Mouse (Mus musculus) retina, adult 2 months (tissue): ENCODE data around the gene Zfp106.

Source experiments
- DNase-seq: peaks from one replicate; pipeline ENCODE4 v3.0.0-alpha.2; 2012; ENCODE audit warnings: low read depth, low spot score

The Zfp106 gene

GRCm38 (mm10) chr2:120556868-120557267 lies 6.8 kb downstream of the Zfp106 start:
- no peak for DNase-seq

DNA sequence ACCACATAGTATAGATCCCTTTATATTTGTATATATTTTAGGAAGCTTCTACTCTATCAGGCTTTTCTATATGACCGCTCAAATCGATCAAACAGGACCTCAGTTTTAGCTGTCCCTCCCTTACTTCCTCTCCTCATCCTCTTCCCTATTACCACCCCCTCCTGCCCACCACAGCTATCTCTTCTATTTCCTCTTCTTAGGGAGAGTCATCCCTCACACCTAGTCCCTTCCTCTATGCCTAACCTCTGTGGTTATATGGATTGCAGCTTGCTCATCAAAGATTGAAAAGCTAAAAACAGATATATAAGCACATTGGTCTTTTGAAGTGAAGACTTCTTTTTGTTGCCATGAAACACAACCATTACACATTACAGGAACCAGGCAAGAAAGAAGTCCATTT lies 18.9 kb downstream of the Zfp106 start:
- no peak for DNase-seq

DNA sequence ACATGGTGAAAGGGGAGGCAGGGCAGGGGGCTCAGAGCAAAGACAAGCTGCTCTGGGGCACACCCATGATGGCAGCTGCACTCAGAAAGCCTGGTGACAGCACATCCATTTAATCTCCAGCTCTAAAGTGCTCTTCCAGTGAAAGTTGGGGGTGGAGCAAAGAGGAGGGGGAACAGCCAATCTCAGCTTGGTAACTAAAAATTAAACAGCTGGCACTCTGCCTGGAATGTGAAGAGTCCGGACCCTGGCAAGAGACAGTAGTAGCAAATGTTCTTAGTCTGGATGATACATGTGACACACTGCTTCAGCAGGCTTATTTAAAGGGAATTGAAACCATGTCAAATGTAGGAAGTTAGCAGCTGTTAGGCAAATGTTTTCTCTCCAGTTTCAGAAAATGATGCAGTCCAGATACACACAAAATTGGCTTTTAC lies 23.9 kb downstream of the Zfp106 start:
- DNase-seq, result peak; percentile 18

DNA sequence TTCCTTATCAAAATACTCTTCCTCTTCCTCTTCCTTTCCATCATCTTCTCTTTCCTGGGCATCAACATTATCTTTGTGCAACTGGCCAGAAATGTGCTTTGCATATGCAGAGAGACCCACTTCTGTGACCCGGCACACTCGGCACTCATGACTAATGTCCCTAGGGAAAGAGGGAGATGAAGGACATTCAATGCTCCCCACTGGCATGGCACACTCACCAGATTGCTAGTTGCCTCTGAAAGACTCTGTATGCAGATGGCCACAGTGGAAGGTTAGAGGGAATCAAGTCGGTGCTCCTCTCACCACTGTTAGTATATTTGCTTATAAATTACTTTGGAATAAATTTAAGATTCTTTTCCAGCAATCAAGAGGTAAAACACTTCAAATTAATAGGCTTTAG lies 24.3 kb downstream of the Zfp106 start:
- no peak for DNase-seq

- no peak for DNase-seq
These were observed 32.4 kb downstream of the Zfp106 start for GRCm38 (mm10) chr2:120531223-120531622.

DNA sequence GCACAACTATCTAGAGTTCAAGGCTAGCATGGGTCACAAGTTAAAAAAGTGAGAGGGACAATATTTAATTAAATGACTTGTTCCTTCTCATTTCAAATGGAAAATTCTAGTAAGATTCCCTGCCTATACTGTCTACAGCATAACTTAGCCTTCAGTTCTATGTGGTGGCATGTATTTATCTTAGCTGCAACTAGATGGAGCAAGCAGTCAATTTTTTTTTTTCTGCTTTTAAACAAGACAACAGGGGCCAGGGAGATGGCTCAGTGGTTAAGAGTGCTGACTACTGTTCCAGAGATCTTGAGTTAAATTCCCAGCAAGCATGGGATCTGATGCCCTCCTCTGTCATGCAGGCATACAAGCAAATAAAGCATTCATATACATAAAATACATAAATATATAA lies 34.1 kb downstream of the Zfp106 start:
- no peak for DNase-seq

GRCm38 (mm10) chr2:120526771-120527170 lies 36.9 kb downstream of the Zfp106 start:
- no peak for DNase-seq

- DNase-seq, result no peak
These were observed 45.0 kb downstream of the Zfp106 start for GRCm38 (mm10) chr2:120518547-120519210.

GRCm38 (mm10) chr2:120514181-120514580 lies 49.5 kb downstream of the Zfp106 start:
- no peak for DNase-seq

DNA sequence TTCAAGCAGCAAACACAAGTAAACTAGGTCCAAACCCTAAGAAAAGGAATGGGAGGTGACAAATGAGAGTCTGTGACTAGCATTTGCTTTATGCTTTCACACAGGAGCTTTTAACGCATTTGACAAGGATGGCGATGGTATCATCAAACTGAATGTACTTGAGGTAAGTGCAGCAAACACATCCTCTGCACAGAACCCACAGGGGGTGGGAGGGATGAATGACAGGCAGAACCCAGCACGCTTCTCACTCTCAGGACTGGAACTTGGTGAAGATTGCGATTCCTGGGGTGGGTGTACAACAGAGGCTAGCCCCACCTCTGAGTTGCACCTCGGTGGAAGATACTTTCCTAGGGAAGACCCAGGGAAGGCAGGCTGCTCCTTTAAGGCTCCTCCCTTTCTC lies 59.7 kb downstream of the Zfp106 start:
- DNase-seq, result no peak

DNA sequence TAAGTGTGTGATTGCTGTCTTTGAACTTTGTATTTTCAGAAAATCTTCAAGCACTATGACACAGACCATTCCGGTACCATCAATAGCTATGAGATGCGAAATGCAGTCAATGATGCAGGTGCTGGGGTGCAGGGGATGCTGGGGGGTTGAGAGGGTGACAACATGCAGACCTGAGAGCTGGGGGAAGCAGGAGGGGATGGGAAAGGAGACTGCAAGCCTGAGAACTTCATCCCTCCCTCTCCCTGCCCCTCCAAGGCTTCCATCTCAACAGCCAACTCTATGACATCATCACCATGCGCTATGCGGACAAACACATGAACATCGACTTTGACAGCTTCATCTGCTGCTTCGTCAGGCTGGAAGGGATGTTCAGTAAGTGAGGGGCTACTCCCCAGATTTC lies 60.5 kb downstream of the Zfp106 start:
- no peak for DNase-seq

DNA sequence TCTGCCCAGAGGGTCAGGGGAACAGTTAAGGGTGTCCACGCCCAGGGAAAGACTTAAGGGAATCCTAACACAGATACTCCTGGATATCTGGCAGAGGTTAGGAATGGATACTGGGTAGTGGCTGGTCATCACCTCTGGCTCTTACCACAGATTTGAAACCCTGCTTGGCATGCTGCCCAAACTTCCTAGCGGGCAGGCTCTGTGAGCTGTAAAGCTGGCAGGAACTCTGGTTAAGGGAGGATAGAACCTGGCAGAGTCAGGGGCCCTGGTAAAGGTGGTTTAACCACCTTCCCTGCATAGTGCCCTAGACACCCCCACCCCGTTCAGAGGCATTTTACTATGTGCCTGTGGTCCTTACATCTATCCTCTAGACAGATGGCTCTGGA lies 61.0 kb downstream of the Zfp106 start:
- DNase-seq, result no peak

DNA sequence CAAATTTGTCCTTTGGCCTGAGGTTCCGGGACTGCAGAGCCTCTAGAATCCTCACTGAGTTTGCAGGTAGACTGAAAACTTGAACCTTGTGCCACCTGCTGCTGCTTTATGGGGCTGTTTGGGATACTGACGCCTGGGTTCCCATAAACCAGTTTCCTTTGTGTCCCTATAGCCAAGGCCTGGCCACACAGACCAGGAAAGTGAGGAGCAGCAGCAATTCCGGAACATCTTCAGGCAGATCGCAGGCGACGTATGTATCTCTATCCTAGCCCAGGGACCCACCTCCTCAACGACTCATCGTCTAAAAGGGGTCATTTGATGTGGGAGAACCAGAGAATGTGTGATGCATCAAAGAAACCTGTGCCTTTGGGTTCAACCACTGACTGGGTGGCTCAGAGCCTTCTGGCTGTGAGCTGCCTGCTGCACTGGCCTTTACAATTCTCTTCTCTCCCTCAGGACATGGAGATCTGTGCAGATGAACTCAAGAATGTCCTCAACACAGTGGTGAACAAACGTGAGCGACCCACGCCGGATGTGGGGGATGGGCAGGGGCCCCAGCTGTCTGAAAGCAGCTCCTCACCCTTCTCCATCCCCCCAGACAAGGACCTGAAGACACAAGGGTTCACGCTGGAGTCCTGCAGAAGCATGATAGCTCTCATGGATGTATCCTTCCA lies 61.6 kb downstream of the Zfp106 start:
- no peak for DNase-seq

- no peak for DNase-seq
These were observed 62.3 kb downstream of the Zfp106 start for GRCm38 (mm10) chr2:120501136-120501918.

DNA sequence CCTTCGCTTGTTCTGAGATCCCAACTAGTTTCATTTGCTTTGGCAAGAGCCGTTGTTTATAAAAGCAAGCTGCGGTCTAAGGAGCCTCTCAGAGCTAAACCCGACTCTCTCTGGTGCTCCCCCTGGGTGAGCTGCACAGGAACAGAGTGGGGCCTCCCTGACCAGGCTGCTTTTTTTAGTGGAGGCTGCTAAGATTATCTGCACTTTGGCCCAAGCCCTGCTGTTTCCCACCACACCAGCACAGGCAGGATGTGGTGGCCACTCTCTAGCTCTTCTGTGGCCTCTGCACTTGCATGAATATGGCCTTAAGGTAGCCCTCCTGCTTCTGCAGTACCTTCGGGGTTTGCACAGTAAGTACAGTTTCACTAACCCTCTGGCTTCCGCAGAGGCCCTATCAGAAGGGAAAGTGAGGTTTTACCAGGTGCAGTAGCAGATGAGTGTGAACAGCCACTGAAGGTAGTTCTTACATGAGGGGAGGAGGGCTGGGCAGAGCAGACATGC lies 63.6 kb downstream of the Zfp106 start:
- DNase-seq, result no peak

- no peak for DNase-seq
These were observed 67.1 kb downstream of the Zfp106 start for GRCm38 (mm10) chr2:120496511-120496910.

GRCm38 (mm10) chr2:120493254-120493653 lies 70.4 kb downstream of the Zfp106 start:
- DNase-seq, result no peak

DNA sequence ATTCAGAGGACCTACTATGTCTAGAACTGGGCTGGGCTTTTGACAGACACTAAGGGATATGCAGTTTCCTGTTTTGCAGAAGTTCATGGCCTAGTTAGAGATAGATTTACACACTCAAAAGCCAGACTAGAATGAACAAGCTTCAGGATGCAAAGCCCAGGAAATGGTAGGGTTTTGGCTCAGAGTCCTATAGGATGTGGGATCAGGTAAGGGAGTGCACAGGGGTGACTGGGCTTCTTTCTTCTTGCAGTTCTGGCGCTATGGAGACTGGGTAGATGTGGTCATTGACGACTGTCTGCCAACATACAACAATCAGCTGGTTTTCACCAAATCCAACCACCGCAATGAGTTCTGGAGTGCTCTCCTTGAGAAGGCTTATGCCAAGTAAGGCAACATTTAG lies 79.4 kb downstream of the Zfp106 start:
- no peak for DNase-seq

DNA sequence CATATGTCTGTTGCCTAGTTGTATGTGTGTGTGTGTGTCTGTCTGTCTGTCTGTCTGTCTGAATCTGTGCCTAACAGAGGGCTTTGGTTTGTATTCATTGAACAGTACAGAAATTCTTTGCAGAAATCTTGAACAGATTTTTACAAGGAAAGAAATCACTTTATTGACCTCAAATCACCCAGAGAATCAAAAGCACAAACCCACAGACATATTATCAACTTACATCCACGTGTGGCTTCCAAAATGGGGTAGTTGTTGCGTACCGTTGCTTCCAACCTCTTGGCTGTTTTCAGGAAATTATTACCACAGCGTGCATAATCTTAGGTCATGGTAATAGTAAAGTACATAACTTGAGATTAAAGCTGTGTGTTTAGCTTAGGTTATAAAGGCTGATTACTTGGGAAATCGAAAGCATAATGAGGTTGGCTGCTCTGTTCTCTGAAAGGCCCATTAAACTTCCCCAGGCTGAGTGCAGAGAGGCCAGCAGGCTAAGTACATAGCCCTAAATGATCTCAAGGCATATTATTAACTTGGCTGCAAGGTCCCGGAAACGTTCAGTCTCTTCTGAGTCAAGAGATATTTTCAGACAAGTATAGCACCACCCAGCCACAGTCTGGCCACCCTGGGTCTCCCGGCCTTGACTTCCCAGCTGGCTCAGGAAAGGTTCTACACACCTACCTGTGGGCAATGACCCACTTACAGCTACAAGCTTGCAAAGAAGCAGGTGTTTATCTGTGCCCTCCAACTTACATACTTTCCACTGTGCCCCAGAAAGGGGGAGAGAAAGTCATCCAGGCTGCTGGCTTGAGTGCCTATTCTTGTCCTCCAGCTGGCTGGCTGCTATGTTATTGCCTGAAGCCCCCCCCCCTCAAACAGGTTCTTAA lies 80.9 kb downstream of the Zfp106 start:
- no peak for DNase-seq

- DNase-seq, result no peak
These were observed 81.7 kb downstream of the Zfp106 start for GRCm38 (mm10) chr2:120481921-120482320.

DNA sequence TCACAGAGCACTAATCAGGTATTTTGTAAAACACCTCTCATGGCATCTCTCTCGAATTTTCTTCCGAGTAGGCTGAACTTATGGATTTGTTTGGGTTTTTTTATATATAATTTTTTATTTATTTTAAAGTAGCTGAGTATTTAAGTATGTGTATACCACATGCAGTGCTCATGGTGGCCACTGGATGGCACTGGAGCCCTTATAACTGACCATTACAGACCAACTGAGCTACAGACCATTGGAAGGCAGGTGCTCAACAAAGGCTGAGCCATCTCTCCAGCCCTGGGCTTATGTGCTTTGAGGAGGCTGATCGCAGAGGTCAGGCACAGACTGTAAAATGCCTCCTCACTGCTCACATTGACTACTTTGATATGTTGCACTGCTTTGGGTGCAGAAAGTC lies 85.0 kb downstream of the Zfp106 start:
- peak; percentile 32 for DNase-seq
